In the genomic region with DNA sequence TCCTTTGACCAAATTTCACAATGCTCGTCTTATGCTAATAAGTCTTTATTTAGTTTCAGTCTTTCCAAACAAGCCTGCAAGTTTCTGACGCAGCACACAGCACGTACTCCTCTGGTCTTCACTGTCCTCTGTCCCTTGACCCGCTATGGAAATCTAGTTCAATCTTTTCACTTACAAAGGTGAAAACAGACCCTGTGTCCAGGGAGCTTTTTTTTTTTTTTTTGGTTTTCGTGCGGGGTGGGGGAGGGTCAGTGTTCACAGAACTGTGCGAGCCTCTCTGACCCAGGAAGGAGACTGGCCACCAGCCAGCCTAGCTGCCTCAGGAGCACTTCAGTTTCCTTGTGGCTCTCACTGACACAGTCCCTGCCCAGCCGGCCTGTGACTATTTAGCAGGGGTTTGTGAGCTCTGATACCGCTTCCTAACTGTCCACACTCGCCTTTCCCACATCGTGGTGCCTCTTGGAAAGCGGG, we compare ENCODE assay signal across 8 mouse cellular contexts. TPM values are rescaled to one million over a fixed set of nuclear protein-coding genes. Genes with fewer than 3 reads are reported as not detected.
DNase-seq lines count a peak whose midpoint lies in the region; ATAC-seq and TF ChIP-seq lines count a peak whose summit lies in the region.

No protein-coding gene starts in this region.

- H3K27me3 ChIP-seq in intestine, embryonic 14.5 days (replicated peaks; ENCODE audit: control insufficient read depth, insufficient read depth, low read length): no peaks in the 10 kb centered on the region
- H3K27me3 ChIP-seq in limb, embryonic 10.5 days (ENCODE audit: low read depth, poor library complexity, severe bottlenecking): no peaks in the 10 kb centered on the region

- H3K4me1 ChIP-seq in cortical plate, adult 2 months (ENCODE audit: control insufficient read depth, insufficient read depth, low read length): no peaks in the 10 kb centered on the region
- H3K4me1 ChIP-seq in intestine, embryonic 14.5 days (replicated peaks; ENCODE audit: control insufficient read depth, insufficient read depth, low read length): peaks cover 4% of the 10 kb centered on the region; the same call in 1 of the 2 replicates
- H3K4me1 ChIP-seq in limb, embryonic 10.5 days: peaks cover 6% of the 10 kb centered on the region

- peak overlapping the region; percentile 8; the same call in 1 of the 2 replicates for H3K4me3 ChIP-seq in cortical plate, adult 2 months (ENCODE audit: insufficient read depth, low read length)
- peak overlapping the region; percentile 16; the same call in 1 of the 2 replicates for H3K4me3 ChIP-seq in intestine, embryonic 14.5 days (ENCODE audit: low read depth, low read length)
- H3K4me3 ChIP-seq in limb, embryonic 10.5 days: peak overlapping the region; percentile 23; the same call in 1 of the 2 replicates

- no peak for TF ChIP-seq CTCF in cortical plate, adult 2 months (IDR thresholded peaks at IDR 0.05; ENCODE audit: extremely low read depth, insufficient read depth, low read length)

- H3K27ac ChIP-seq in cortical plate, adult 2 months (ENCODE audit: insufficient read depth, low read length): no peak overlapping the region
- H3K27ac ChIP-seq in intestine, embryonic 14.5 days (ENCODE audit: low read depth): no peak overlapping the region
- H3K27ac ChIP-seq in limb, embryonic 10.5 days: peak overlapping the region; percentile 50

- DNase-seq in adrenal gland, postnatal 25 days: peak; percentile 83
- peak; percentile 68 to 69 for DNase-seq in gastrocnemius, postnatal 36 days
- DNase-seq in intestine, embryonic 14.5 days (ENCODE audit: low spot score): no peak
- peak; percentile 47 for DNase-seq in limb, embryonic 10.5 days (ENCODE audit: low spot score)
- peak; percentile 84 for DNase-seq in right cerebral cortex, postnatal 10 days (ENCODE audit: low spot score in 2 of 2)

- no peak for TF ChIP-seq POLR2A in cortical plate, adult 2 months (IDR thresholded peaks at IDR 0.05; ENCODE audit: extremely low read depth, insufficient read depth, low read length)

- H3K9me3 ChIP-seq in intestine, embryonic 14.5 days (ENCODE audit: control insufficient read depth, low read length): no peaks in the 10 kb centered on the region
- no peaks in the 10 kb centered on the region for H3K9me3 ChIP-seq in limb, embryonic 10.5 days (replicated peaks)

- no peak overlapping the region for H3K9ac ChIP-seq in intestine, embryonic 14.5 days (ENCODE audit: low read length)

- intact Hi-C loops in gastrocnemius, postnatal 36 days (cut with DNase I): loop anchor here (10.0 kb wide), 1 partner anchor 522 kb away; no protein-coding TSS in a partner anchor

- 13% methylated on average over 12 of the region's 12 CpGs for WGBS in intestine, embryonic 14.5 days
- 20% methylated on average over 12 of the region's 12 CpGs for WGBS in limb, embryonic 10.5 days

- no peak for ATAC-seq in intestine, embryonic 14.5 days (replicated peaks; ENCODE audit: low FRiP score, low TSS enrichment, low read depth)
- ATAC-seq in megakaryocyte progenitor cell, adult 5-6 weeks (replicated peaks; ENCODE audit: poor library complexity): peak; percentile 71
- ATAC-seq in activated CD4-positive, CD25-positive, alpha-beta regulatory T cell, adult 4 months: no peak

- H3K36me3 ChIP-seq in intestine, embryonic 14.5 days (ENCODE audit: control insufficient read depth, insufficient read depth, low read length): no peaks in the 10 kb centered on the region
- H3K36me3 ChIP-seq in limb, embryonic 10.5 days: no peaks in the 10 kb centered on the region

- peak overlapping the region; percentile 43 for H3K4me2 ChIP-seq in intestine, embryonic 14.5 days (ENCODE audit: low read length)

RNA-seq across cellular contexts. Expression of a gene that starts 16.6 kb away (rescaled TPM):
- 166 and 174 TPM in 2 replicates for total RNA-seq in adrenal gland, postnatal 25 days (2021)
- 154 and 156 TPM in 2 replicates for polyA plus RNA-seq in cortical plate, adult 2 months (2012; rRNA removed)
- total RNA-seq in gastrocnemius, postnatal 36 days (2021): 10 to 100 TPM; 83.4 to 89.1 TPM
- polyA plus RNA-seq in intestine, embryonic 14.5 days (2014; fragmentation: Nextera tagmentation; extraction: Ambion mirVana): 395 and 399 TPM in 2 replicates
- 502 and 525 TPM in 2 replicates for polyA plus RNA-seq in limb, embryonic 10.5 days (2016; fragmentation: Nextera tagmentation; extraction: Ambion mirVana)
- total RNA-seq in megakaryocyte progenitor cell, adult 5-6 weeks (2015): 391 and 406 TPM in 2 replicates
- total RNA-seq in megakaryocyte progenitor cell, adult 5-6 weeks (2017): 317 and 333 TPM in 2 replicates
- 100 to 1,000 TPM; 277 to 308 TPM for polyA plus RNA-seq in activated CD4-positive, CD25-positive, alpha-beta regulatory T cell, adult 4 months (2017; shearing (Covaris generic))

RNA-seq across cellular contexts. Expression of a gene that starts 38.0 kb away (rescaled TPM):
- total RNA-seq in adrenal gland, postnatal 25 days (2021): 115 and 133 TPM in 2 replicates
- 38.9 and 39.4 TPM in 2 replicates for polyA plus RNA-seq in cortical plate, adult 2 months (2012; rRNA removed)
- 10 to 100 TPM; 20.3 to 23.3 TPM for total RNA-seq in gastrocnemius, postnatal 36 days (2021)
- polyA plus RNA-seq in intestine, embryonic 14.5 days (2014; fragmentation: Nextera tagmentation; extraction: Ambion mirVana): 116 and 122 TPM in 2 replicates
- 88.8 and 112 TPM in 2 replicates for polyA plus RNA-seq in limb, embryonic 10.5 days (2016; fragmentation: Nextera tagmentation; extraction: Ambion mirVana)
- total RNA-seq in megakaryocyte progenitor cell, adult 5-6 weeks (2015): 159 and 184 TPM in 2 replicates
- 81.4 and 82.4 TPM in 2 replicates for total RNA-seq in megakaryocyte progenitor cell, adult 5-6 weeks (2017)
- 100 to 1,000 TPM; 114 to 121 TPM for polyA plus RNA-seq in activated CD4-positive, CD25-positive, alpha-beta regulatory T cell, adult 4 months (2017; shearing (Covaris generic))
